Mouse (Mus musculus): ENCODE measurements around the gene Lrrc57.
A peak's percentile ranks its signal among the peaks of the same experiment; 100 is the strongest.
"Not testable (repeated sequence)": the region's sequence is repeated elsewhere in the genome, so short reads cannot be mapped to it uniquely, and the experiment has no call there.

The Lrrc57 gene

DNA sequence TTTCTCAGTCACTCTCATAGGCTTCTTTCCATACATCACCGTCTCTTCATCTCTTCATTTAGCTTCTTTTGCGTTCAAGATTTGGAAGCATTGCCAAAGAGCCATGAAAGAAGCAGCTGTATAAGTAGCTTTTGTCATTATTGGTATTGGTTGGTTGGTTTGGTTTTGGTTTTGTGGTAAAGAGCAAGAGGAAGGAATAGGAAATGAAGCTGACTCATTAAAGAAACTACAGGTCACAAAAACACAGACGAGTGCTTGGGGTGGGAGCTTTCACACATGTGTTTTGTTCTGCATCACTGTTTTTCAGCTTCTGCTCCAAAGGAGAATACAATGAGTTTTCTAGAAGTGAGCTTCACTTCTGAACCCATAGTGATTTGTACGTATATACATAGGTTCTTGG, 9.8 kb downstream of the Lrrc57 start:
- no peak for DNase-seq (ENCODE audit: low spot score in 2 of 2)

- no peak for DNase-seq (ENCODE audit: low spot score in 2 of 2)
Measured at GRCm38 (mm10) chr2:120597734-120598133, 11.6 kb downstream of the Lrrc57 start.

DNA sequence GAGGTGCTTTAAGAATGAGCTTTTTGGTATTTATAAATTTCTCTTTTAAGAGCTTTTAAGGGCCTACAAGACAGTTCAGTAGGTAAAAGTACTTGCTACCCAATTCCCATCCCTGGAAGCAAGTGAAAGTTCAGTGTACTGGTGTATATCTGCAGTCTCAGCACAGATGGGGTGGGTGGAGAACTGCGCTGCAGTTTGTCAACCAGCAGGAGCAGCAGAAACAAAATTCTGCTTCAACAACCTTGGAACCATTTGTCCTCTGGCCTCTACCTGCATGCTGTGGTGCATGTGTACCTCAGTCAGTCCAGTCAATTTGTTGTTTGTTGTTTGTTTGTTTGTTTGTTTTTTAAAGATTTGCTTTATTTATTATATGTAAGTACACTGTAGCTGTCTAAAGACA, 17.1 kb downstream of the Lrrc57 start:
- no peak for DNase-seq (ENCODE audit: low spot score in 2 of 2)

DNA sequence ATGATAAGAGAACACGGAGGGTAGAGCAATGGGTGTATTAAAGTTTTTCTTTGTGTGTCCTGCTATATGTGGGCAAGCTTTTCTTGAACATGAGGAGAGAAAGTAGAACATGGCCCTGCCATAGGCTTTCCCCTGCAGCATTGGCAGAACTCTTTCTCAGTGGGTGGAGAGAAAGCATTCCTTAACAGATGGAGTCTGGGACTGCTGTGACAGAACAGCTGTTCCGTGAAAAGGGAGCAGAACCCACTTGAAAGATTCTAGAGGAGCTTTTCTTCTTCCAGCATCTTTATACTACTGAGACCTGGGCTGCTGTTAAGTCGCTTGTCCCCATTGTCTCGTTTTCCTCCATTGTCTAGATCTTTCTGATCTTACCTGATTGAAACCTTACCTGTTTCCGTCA, 19.6 kb downstream of the Lrrc57 start:
- DNase-seq (ENCODE audit: low spot score in 2 of 2), result no peak

GRCm38 (mm10) chr2:120578286-120578685, 31.0 kb downstream of the Lrrc57 start:
- no peak for DNase-seq (ENCODE audit: low spot score in 2 of 2)

DNA sequence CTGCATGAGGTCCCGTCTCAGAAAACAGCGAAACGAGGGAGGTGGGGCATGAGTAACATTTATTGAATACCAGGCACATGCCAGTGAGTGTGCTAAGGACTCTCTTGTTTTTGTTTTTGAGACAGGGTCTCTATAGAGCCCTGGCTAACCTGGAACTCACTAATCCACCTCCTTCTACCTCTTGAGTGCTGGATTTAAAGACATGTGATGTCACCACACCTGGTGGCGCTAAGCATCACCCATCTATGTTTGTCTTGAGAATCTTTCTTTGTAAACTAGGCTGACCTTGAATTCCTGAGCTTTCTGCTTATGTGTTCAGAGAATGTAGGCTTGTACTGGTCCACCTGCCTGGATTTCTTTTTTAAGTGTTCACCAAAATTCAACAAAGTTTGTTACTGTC, 31.5 kb downstream of the Lrrc57 start:
- DNase-seq (ENCODE audit: low spot score in 2 of 2), result no peak

DNA sequence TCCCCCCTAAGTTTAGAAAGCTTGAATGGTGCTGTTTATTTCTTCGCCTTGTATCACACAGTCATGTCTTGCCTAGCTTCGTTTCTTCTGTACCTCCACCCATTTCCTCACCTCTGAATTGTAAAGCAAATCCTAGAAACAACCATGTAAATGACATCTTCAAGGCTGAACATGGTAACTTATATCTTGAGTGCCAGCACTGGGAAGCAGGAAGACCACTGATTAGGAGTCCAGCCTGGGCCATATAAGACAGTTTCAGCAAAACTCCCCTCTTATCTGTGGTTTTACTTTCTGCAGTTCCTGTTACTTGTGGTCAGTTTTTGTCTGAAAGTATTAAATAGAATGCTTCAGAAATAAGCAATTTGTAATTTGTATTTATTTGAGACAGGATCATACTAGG, 33.3 kb downstream of the Lrrc57 start:
- DNase-seq (ENCODE audit: low spot score in 2 of 2), result no peak

- DNase-seq (ENCODE audit: low spot score in 2 of 2), result no peak
Measured at GRCm38 (mm10) chr2:120575121-120575520, 34.2 kb downstream of the Lrrc57 start.

DNA sequence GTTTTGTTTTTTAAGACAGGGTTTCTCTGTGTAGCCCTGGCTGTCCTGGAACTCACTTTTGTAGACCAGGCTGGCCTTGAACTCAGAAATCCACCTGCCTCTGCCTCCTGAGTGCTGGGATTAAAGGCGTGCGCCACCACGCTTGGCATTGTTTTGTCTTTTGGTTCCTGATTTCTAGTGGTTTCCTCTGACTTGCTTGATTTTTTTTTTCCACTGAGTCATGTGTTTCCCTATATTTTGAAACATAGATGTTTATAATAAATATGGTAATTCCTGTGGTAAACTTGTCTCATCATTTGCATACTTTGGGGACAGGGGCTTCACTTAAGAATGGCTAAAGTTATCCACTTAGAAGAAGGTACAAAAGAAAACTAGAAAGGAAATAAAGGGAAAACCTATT, 37.2 kb downstream of the Lrrc57 start:
- not testable (repeated sequence) for DNase-seq (ENCODE audit: low spot score in 2 of 2)

DNA sequence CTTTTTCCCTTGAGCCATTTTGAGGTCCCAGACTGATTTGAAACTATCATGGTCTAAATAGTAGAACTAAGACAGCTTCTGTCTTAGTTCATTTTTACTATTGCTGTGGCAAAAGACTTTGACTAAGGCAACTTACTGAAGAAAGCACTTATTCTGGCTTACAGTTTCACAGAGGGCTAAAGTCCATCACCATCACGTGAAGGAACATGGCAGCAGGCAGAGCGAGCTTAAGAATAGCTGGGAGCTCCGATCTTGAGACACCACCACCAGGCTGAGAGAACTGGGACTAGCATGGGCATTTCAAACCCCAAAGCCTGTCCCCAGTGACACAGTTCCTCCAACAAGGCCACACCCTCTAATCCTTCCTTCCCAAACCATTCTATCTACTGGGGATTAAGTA, 38.2 kb downstream of the Lrrc57 start:
- no peak for DNase-seq (ENCODE audit: low spot score in 2 of 2)

- DNase-seq (ENCODE audit: low spot score in 2 of 2), result no peak
Measured at GRCm38 (mm10) chr2:120567798-120568320, 41.5 kb downstream of the Lrrc57 start.

DNA sequence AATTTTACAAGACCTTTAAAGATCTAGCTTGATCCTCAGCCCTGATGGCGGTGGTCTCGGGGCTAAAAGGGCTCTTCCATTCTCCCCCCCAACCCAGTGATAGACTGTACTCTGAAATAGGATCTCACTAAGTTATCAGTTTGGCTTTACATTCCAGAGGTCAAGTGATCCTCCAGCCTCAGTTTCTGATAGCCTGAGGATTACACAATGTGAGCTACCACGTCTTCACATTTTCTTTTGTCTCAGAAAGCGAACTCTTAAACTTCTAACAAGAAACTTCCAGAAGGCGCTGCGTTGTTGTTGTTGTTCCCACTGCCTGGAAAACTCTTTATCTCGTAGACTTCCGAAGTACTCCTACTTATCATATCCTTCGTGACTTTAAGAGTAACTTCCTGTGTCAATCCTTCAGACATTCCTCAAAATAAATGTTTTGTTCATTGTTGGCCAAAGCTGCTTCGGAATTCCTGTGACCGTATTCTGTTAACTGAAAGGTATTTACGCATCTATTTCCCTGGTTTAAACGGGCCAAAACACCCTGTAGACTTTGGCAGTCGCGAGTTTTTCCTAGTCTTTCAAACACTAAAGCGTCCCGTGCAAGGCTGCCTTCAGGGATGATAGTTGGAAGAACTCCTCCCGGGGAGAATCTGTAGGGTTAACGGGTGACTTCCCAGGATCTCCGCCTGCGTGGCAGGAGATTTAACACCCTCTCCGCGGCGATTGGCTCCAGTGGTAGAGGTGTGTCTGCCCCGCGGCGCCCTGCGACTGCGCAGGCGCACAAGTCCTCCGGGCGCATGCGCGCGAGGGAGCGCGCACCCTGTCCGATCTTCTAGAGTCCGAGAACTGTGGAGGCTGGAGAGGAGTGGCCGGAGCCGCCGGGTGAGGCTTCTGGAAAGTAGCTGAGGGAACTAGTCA, 42.2 kb downstream of the Lrrc57 start, which contains the start of gene Snap23:
Snap23 (plus strand) TSS at position 786 of the 912 bp plus-strand sequence.
- DNase-seq (ENCODE audit: low spot score in 2 of 2), result peak; percentile 89 to 94

DNA sequence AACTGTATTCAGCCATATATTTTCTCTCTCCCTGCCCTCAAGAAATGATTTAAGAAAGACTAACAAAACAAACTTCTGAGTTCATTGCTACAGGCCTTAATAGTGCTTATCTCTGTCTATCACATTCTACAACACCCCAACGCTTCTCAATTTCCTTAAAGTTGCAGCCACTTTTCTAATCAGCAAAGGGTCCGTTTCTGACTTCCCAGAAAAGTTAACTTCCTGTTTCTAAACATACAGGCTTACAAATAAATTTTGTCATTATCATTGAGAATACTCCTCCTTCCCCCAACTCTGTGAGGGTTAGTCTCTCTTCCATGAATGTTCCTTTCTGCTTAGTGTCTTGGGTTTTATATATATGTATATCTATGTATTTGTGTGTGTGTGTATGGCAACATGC, 44.0 kb downstream of the Lrrc57 start:
- no peak for DNase-seq (ENCODE audit: low spot score in 2 of 2)

GRCm38 (mm10) chr2:120564548-120565188, 44.7 kb downstream of the Lrrc57 start:
- DNase-seq (ENCODE audit: low spot score in 2 of 2), result not testable (repeated sequence)

DNA sequence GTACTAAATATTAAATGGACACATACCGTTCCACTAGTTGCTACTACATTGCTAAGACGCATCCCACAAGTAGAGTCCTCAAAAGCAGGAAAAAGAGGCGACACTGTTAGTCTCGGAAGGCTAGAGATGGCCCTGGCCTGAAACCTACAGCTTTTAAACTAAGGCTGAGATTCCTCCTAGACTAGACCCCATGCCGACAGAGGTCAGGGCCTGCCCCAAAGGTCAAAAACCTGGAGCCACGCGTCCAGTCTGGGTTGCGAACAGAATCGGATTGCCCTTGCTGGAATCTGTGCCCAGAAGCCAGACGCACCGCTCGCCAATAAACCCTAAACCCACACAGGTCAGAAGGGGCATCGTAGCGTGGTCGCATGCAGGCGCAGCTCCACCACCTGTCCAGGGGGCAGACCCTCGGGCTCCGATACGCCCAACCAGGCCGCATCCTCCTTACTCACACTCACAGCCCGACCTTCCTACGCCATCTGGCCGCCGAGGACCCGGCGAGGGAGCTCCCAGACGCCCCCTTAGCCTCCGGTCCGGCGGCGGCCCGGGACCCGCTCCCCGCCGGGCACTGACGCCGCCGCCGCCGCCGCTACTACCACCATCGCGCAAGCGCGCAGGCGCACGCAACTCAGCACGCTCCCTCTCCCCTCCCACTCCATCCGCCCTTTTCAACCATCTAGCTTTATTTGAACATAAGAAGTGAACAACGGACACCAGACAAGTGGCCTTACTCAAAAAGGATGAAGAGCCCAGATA, 45.9 kb downstream of the Lrrc57 start, which contains the start of gene Zfp106:
Zfp106 (minus strand) TSS at position 609 of the 756 bp plus-strand sequence.
- DNase-seq (ENCODE audit: low spot score in 2 of 2), result peak; percentile 74 to 81

DNA sequence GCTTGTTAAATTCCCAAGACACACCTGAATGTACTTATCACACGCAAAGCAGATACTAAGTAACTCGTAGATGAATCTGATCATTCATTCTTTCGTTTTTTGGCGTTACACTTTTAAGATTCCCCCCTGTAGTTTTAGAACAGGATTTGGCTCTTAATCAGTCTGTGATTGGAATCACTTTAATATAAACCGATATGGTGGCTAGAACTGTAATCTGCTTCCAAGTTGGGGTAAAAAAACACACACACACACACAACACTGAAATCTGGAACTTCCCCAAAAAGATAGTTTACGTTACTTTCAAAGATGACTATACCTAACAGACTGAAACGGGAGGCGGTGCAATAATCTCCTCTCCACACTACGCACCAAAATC, 46.5 kb downstream of the Lrrc57 start:
- no peak for DNase-seq (ENCODE audit: low spot score in 2 of 2)

- no peak for DNase-seq (ENCODE audit: low spot score in 2 of 2)
Measured at GRCm38 (mm10) chr2:120561524-120561923, 47.8 kb downstream of the Lrrc57 start.

DNA sequence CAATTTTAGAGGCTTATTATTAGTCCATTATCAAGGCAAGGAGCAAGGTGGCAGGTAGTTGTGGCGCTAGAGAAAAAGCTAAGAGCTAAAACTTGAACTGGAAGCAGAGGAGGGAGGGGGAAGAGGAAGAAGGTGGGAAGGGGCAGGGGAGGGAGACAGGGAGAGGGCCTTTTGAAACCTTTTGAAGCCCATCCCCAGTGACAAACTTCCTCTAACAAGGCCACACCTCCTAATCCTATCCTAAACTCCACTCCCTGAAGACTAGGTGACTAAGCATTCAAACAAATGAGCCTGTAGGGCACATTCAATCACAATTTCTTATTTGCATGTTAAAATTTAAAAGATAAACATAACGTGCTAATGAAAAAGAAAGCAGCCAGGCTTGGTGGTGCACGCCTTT, 50.5 kb downstream of the Lrrc57 start:
- no peak for DNase-seq (ENCODE audit: low spot score in 2 of 2)

DNA sequence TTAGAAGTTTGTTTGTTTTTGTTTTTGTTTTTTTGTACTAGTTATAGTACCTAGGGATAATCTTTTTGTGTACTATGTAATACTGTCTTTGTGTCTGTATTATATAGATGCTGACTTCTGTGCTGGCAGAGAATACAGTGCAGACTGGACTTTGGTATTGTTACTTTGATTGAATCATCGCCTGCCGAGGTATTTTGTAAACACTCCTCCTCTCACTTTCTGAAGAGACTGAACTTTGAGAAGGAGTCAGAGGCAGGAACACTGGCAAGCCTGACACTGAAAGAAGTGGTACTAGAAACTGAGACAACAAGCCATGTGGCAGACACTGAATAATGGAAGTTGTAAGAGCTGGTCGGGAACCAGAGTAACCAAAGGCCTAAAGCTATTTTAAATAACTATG, 52.5 kb downstream of the Lrrc57 start:
- DNase-seq (ENCODE audit: low spot score in 2 of 2), result no peak

Measured in urinary bladder, adult 18-20 months (tissue).